In genomic region chr4:87487798-87488197, GRCm38 (mm10) we compare ENCODE assay signal across 27 mouse cellular contexts.
DNase-seq lines count a peak whose midpoint lies in the region; ATAC-seq and TF ChIP-seq lines count a peak whose summit lies in the region.
"Had no signal": no experiment of that assay in that cellular context is flagged by ENCODE, and none has a peak within 500 bp of the region (broad histone marks: within the 10 kb centered on the region; RNA-seq: fewer than 3 reads in every experiment).

No protein-coding gene starts in this region.

- H3K27me3 ChIP-seq in MEL (ENCODE audit: control insufficient read depth in 1 of 2, insufficient read depth in 2 of 2, low read length in 2 of 2) = no peaks in the 10 kb centered on the region; a peak in 1 of 4 replicates
- H3K27me3 ChIP-seq in hindbrain, embryonic 12.5 days = no peaks in the 10 kb centered on the region
- H3K27me3 ChIP-seq: embryonic facial prominence, embryonic 12.5 days; embryonic facial prominence, embryonic 15.5 days had no signal

- no peaks in the 10 kb centered on the region for H3K4me1 ChIP-seq in MEL (ENCODE audit: control insufficient read depth in 1 of 2, insufficient read depth in 2 of 2, low read length in 2 of 2)
- 0 out of 2 replicates have a peak, but pooled peaks cover 3% of the 10 kb centered on the region for H3K4me1 ChIP-seq in hindbrain, embryonic 12.5 days
- H3K4me1 ChIP-seq: embryonic facial prominence, embryonic 12.5 days; embryonic facial prominence, embryonic 15.5 days; heart, embryonic 10.5 days had no signal

- peak; percentile 64 for DNase-seq in A20 (ENCODE audit: low read depth, low spot score)
- DNase-seq in MEL (ENCODE audit: low read depth, low spot score) = peak; percentile 2
- DNase-seq in thymus, postnatal 0 days (ENCODE audit: low spot score) = no peak
- DNase-seq in lung, postnatal 4 days = no peak
- DNase-seq in heart, adult 9 months (ENCODE audit: low spot score in 2 of 2) = no peak
- DNase-seq: adrenal gland, postnatal 10 days; adrenal gland, postnatal 36 days; cerebellum, adult 18-20 months; cerebellum, adult 9-10 months; cerebellum, postnatal 14 days; forebrain, postnatal 0 days; gastrocnemius, adult 2 months; gastrocnemius, postnatal 14 days; heart, adult 18-20 months had no signal

- no peaks in the 10 kb centered on the region for H3K36me3 ChIP-seq in MEL (ENCODE audit: control insufficient read depth in 1 of 2, insufficient read depth in 2 of 2, low read length in 2 of 2)
- no peaks in the 10 kb centered on the region for H3K36me3 ChIP-seq in hindbrain, embryonic 12.5 days
- H3K36me3 ChIP-seq: embryonic facial prominence, embryonic 12.5 days; embryonic facial prominence, embryonic 15.5 days; heart, embryonic 10.5 days; hindbrain, embryonic 10.5 days had no signal

- no peak overlapping the region for H3K4me2 ChIP-seq in hindbrain, embryonic 12.5 days (replicated peaks)
- H3K4me2 ChIP-seq: embryonic facial prominence, embryonic 12.5 days; embryonic facial prominence, embryonic 15.5 days; hindbrain, embryonic 14.5 days had no signal

- no peaks in the 10 kb centered on the region for H3K9me3 ChIP-seq in MEL (replicated peaks; ENCODE audit: insufficient read depth, low read length)
- H3K9me3 ChIP-seq in hindbrain, embryonic 12.5 days (replicated peaks) = no peaks in the 10 kb centered on the region
- H3K9me3 ChIP-seq: embryonic facial prominence, embryonic 12.5 days; embryonic facial prominence, embryonic 15.5 days; heart, embryonic 10.5 days; hindbrain, embryonic 10.5 days had no signal

- no peak for TF ChIP-seq POLR2A in MEL (IDR thresholded peaks at IDR 0.05; ENCODE audit: control insufficient read depth in 1 of 2, insufficient read depth in 1 of 2, low read depth in 1 of 2, low read length in 2 of 2, poor library complexity in 1 of 2)

- no peak overlapping the region for H3K4me3 ChIP-seq in MEL (ENCODE audit: control insufficient read depth in 1 of 2, insufficient read depth in 1 of 2, low read depth in 2 of 2, low read length in 2 of 2)
- H3K4me3 ChIP-seq in hindbrain, embryonic 12.5 days = no peak overlapping the region
- H3K4me3 ChIP-seq: embryonic facial prominence, embryonic 12.5 days; embryonic facial prominence, embryonic 15.5 days; gastrocnemius, adult 2 months; heart, embryonic 10.5 days; hindbrain, embryonic 10.5 days had no signal

- no peak for TF ChIP-seq CTCF in MEL (IDR thresholded peaks at IDR 0.05 in 2 of 3, conservative IDR thresholded peaks at IDR 0.05 in 1 of 3; ENCODE audit: control insufficient read depth in 1 of 3, insufficient read depth in 1 of 3, low read depth in 2 of 3, low read length in 3 of 3, poor library complexity in 1 of 3, severe bottlenecking in 1 of 3)

- peak; percentile 53 to 59; a peak in 3 of 4 replicates for ATAC-seq in hematopoietic stem cell, adult 5-6 weeks (replicated peaks in 1 of 2; ENCODE audit: insufficient read depth in 1 of 2, low FRiP score in 2 of 2, low TSS enrichment in 1 of 2, low read depth in 1 of 2, poor library complexity in 2 of 2, severe bottlenecking in 2 of 2)
- ATAC-seq in neutrophil, adult 5-6 weeks (ENCODE audit: extremely low read depth, insufficient number of reproducible peaks, low FRiP score, poor library complexity, severe bottlenecking) = peak; percentile 63
- ATAC-seq in hindbrain, embryonic 12.5 days (ENCODE audit: low FRiP score) = no peak
- ATAC-seq: CD4-positive, CD25-positive, alpha-beta regulatory T cell, adult 4 months; forebrain, embryonic 14.5 days; forebrain, postnatal 0 days; hindbrain, postnatal 0 days; inflammation-experienced regulatory T-cells, adult 6 months; Patski had no signal

- TF ChIP-seq RAD21 in MEL (IDR thresholded peaks at IDR 0.05; ENCODE audit: low read depth, low read length) = no peak

- H3K79me2 ChIP-seq in MEL (ENCODE audit: control insufficient read depth, insufficient read depth, low read length, poor library complexity) = no peaks in the 10 kb centered on the region

- 85% methylated on average over 3 of the region's 3 CpGs for WGBS in hindbrain, embryonic 12.5 days

- H3K27ac ChIP-seq in MEL (ENCODE audit: control insufficient read depth, low read depth, low read length) = no peak overlapping the region
- no peak overlapping the region for H3K27ac ChIP-seq in hindbrain, embryonic 12.5 days
- H3K27ac ChIP-seq: embryonic facial prominence, embryonic 12.5 days; embryonic facial prominence, embryonic 15.5 days; gastrocnemius, adult 2 months; heart, embryonic 10.5 days; hindbrain, embryonic 10.5 days; hindbrain, embryonic 14.5 days; hindbrain, postnatal 0 days had no signal

- no peak for TF ChIP-seq EP300 in MEL (IDR thresholded peaks at IDR 0.05; ENCODE audit: low read depth in 1 of 2, low read length in 2 of 2)

- H3K9ac ChIP-seq in MEL (ENCODE audit: control insufficient read depth, low read depth, low read length, poor library complexity, severe bottlenecking) = no peak overlapping the region
- H3K9ac ChIP-seq in hindbrain, embryonic 12.5 days = no peak overlapping the region
- H3K9ac ChIP-seq: embryonic facial prominence, embryonic 12.5 days; embryonic facial prominence, embryonic 15.5 days; forebrain, postnatal 0 days; hindbrain, embryonic 14.5 days had no signal

TF ChIP-seq in MEL, 35 proteins besides CTCF, POLR2A, EP300 and RAD21:
- TF ChIP-seq TCF12 (IDR thresholded peaks at IDR 0.05; ENCODE audit: low read depth, low read length) (no peak), ZC3H11A (IDR thresholded peaks at IDR 0.05; ENCODE audit: low read depth, low read length) (no peak), RCOR1 (IDR thresholded peaks at IDR 0.05; ENCODE audit: low read depth, low read length) (no peak), BHLHE40 (IDR thresholded peaks at IDR 0.05; ENCODE audit: borderline replicate concordance, low read depth, low read length) (no peak)

Comparison
In these comparisons a context has a peak if more than half of its experiments do, and no peak if none do; other contexts are left out.
1. DNase-seq: peak in A20 (single experiment) and MEL (single experiment); none in thymus, postnatal 0 days (single experiment), lung, postnatal 4 days (0 of 2) and heart, adult 9 months (0 of 2).